Mouse (Mus musculus) urinary bladder, postnatal 10 days (tissue): ENCODE results near the gene Timd4.

Experiments
- DNase-seq: peaks from one replicate; pipeline ENCODE4 v3.0.0; 2022; ENCODE audit warnings: low spot score

The Timd4 gene

GRCm38 (mm10) chr11:46810511-46810910 is at the start of gene Timd4:
Gene Timd4, plus strand, starts transcription at chr11:46810800.
- no peak for DNase-seq

- no peak for DNase-seq
Observed at GRCm38 (mm10) chr11:46776879-46777278, 33.7 kb upstream of the Timd4 start.

GRCm38 (mm10) chr11:46779811-46780210 is 30.8 kb upstream of the Timd4 start:
- no peak for DNase-seq

- DNase-seq, result no peak
Observed at GRCm38 (mm10) chr11:46804440-46804839, 6.2 kb upstream of the Timd4 start.

GRCm38 (mm10) chr11:46817692-46818091 is 7.1 kb downstream of the Timd4 start:
- no peak for DNase-seq

- no peak for DNase-seq
Observed at GRCm38 (mm10) chr11:46819930-46820329, 9.3 kb downstream of the Timd4 start.

GRCm38 (mm10) chr11:46830348-46830747 is 19.7 kb downstream of the Timd4 start:
- no peak for DNase-seq

GRCm38 (mm10) chr11:46835080-46835479 is 24.5 kb downstream of the Timd4 start:
- DNase-seq, result no peak

- no peak for DNase-seq
Observed at GRCm38 (mm10) chr11:46842015-46842726, 31.6 kb downstream of the Timd4 start.

GRCm38 (mm10) chr11:46846661-46847060 is 36.1 kb downstream of the Timd4 start:
- no peak for DNase-seq

- no peak for DNase-seq
Observed at GRCm38 (mm10) chr11:46847827-46848220, 37.2 kb downstream of the Timd4 start.

- no peak for DNase-seq
Observed at GRCm38 (mm10) chr11:46848221-46848971, 37.8 kb downstream of the Timd4 start.

GRCm38 (mm10) chr11:46864809-46865208 is 54.2 kb downstream of the Timd4 start:
- no peak for DNase-seq

- DNase-seq, result no peak
Observed at GRCm38 (mm10) chr11:46868594-46868993, 58.0 kb downstream of the Timd4 start.

- DNase-seq, result no peak
Observed at GRCm38 (mm10) chr11:46875774-46876173, 65.2 kb downstream of the Timd4 start.

GRCm38 (mm10) chr11:46882456-46882855 is 71.9 kb downstream of the Timd4 start:
- no peak for DNase-seq

GRCm38 (mm10) chr11:46889093-46889492 is 78.5 kb downstream of the Timd4 start:
- DNase-seq, result no peak
